Mouse (Mus musculus) CH12.LX (cell line): ENCODE measurements around the gene Traip. TPM values are rescaled to one million over a fixed set of nuclear protein-coding genes. Genes with fewer than 3 reads are reported as not detected.

Source experiments
- DNase-seq: peaks from one replicate; pipeline ENCODE4 v3.0.0-alpha.2; 2013; ENCODE audit errors: extremely low read depth
- H3K27ac ChIP-seq: 2 replicates; pipeline ENCODE4 v1.5.1; 2012; ENCODE audit warnings: low read depth, mild to moderate bottlenecking, control low read depth, moderate library complexity; ENCODE audit not compliant: insufficient read depth
- H3K27me3 ChIP-seq: replicated peaks from 2 replicates; pipeline ENCODE3; 2012; ENCODE audit warnings: inconsistent platforms
- H3K36me3 ChIP-seq, 2 experiments: replicated peaks in 1 of 2; 2 replicates each; pipeline versions ENCODE3 to v1.6.1; 2012; ENCODE audit warnings: inconsistent platforms in 1 of 2, low read length in 1 of 2, mild to moderate bottlenecking in 1 of 2, mixed read lengths in 1 of 2, moderate library complexity in 1 of 2; ENCODE audit not compliant: control insufficient read depth in 1 of 2, insufficient read depth in 1 of 2
- H3K4me1 ChIP-seq, 2 experiments: 2 replicates each; pipeline ENCODE4 v1.6.1; 2012; ENCODE audit warnings: inconsistent platforms in 1 of 2, moderate library complexity in 1 of 2; ENCODE audit not compliant: insufficient read depth in 2 of 2, control insufficient read depth in 1 of 2
- H3K4me2 ChIP-seq: 2 replicates; pipeline ENCODE4 v1.6.1; 2012; ENCODE audit warnings: low read depth, mild to moderate bottlenecking, control low read depth; ENCODE audit not compliant: poor library complexity, insufficient read depth, severe bottlenecking
- H3K4me3 ChIP-seq, 3 experiments: fragments of 150-350 bp in 1 of 3; sonication (generic) in 1 of 3; replicated peaks in 1 of 3; 2 replicates each; pipeline versions ENCODE3 to v1.5.1; 2011 to 2012; ENCODE audit warnings: low read depth in 2 of 3, low read length in 2 of 3, mild to moderate bottlenecking in 2 of 3, moderate library complexity in 2 of 3, control low read depth in 1 of 3, improper control_type of control experiment in 1 of 3, inconsistent platforms in 1 of 3, mixed read lengths in 1 of 3; ENCODE audit not compliant: poor library complexity in 1 of 3
- H3K79me2 ChIP-seq: replicated peaks from 2 replicates; pipeline ENCODE4 v1.6.1; 2012; ENCODE audit warnings: mild to moderate bottlenecking, moderate library complexity; ENCODE audit not compliant: control insufficient read depth, poor library complexity, insufficient read depth, severe bottlenecking; ENCODE audit errors: extremely low read depth
- H3K9ac ChIP-seq: 2 replicates; pipeline ENCODE4 v1.6.1; 2012; ENCODE audit warnings: low read depth, mild to moderate bottlenecking, control low read depth, moderate library complexity; ENCODE audit not compliant: insufficient read depth
- H3K9me3 ChIP-seq: replicated peaks from 2 replicates; pipeline ENCODE3; 2012; ENCODE audit warnings: low read length, inconsistent platforms, mixed read lengths
- BHLHE40 ChIP-seq: IDR thresholded peaks from 2 replicates; pipeline ENCODE4 v1.6.1; 2011; ENCODE audit warnings: mild to moderate bottlenecking, low read depth, low read length, improper control_type of control experiment
- CHD1 ChIP-seq: IDR thresholded peaks from 2 replicates; pipeline ENCODE4 v1.6.1; 2012; ENCODE audit warnings: low read depth, low read length, improper control_type of control experiment, inconsistent platforms
- CHD2 ChIP-seq: IDR thresholded peaks from 2 replicates; pipeline ENCODE4 v1.6.1; 2011; ENCODE audit warnings: low read length, improper control_type of control experiment
- CTCF ChIP-seq, 2 experiments: IDR thresholded peaks in 1 of 2; conservative IDR thresholded peaks in 1 of 2; 2 replicates each; pipeline ENCODE4 v1.5.1; 2011 to 2012; ENCODE audit warnings: low read depth in 2 of 2, low read length in 2 of 2, improper control_type of control experiment in 1 of 2, inconsistent platforms in 1 of 2, mild to moderate bottlenecking in 1 of 2, moderate library complexity in 1 of 2
- E2F4 ChIP-seq: IDR thresholded peaks from 2 replicates; pipeline ENCODE4 v1.6.1; 2011; ENCODE audit warnings: low read depth, low read length, improper control_type of control experiment; ENCODE audit not compliant: insufficient replicate concordance
- ELF1 ChIP-seq: IDR thresholded peaks from 2 replicates; pipeline ENCODE4 v1.6.1; 2014; ENCODE audit warnings: low read depth, mild to moderate bottlenecking, inconsistent platforms, low read length, improper control_type of control experiment
- EP300 ChIP-seq: IDR thresholded peaks from 2 replicates; pipeline ENCODE4 v1.6.1; 2011; ENCODE audit warnings: low read length, improper control_type of control experiment
- ETS1 ChIP-seq: conservative IDR thresholded peaks from 2 replicates; pipeline ENCODE4 v1.6.1; 2012; ENCODE audit warnings: low read depth, mild to moderate bottlenecking, inconsistent platforms, low read length, improper control_type of control experiment, moderate library complexity
- GABPA ChIP-seq: IDR thresholded peaks from 2 replicates; pipeline ENCODE4 v1.6.1; 2012; ENCODE audit warnings: low read depth, low read length, improper control_type of control experiment, inconsistent platforms; ENCODE audit not compliant: insufficient replicate concordance
- HCFC1 ChIP-seq: IDR thresholded peaks from 2 replicates; pipeline ENCODE4 v1.6.1; 2012; ENCODE audit warnings: low read depth, mild to moderate bottlenecking, inconsistent platforms, low read length, improper control_type of control experiment
- IRF4 ChIP-seq: IDR thresholded peaks from 2 replicates; pipeline ENCODE4 v1.6.1; 2014; ENCODE audit warnings: low read depth, mild to moderate bottlenecking, inconsistent platforms, low read length, improper control_type of control experiment
- JUN ChIP-seq: IDR thresholded peaks from 2 replicates; pipeline ENCODE4 v1.6.1; 2011; ENCODE audit warnings: low read depth, mild to moderate bottlenecking, low read length, improper control_type of control experiment, moderate library complexity; ENCODE audit not compliant: insufficient read depth
- JUND ChIP-seq: conservative IDR thresholded peaks from 2 replicates; pipeline ENCODE4 v1.6.1; 2011; ENCODE audit warnings: low read depth, low read length, improper control_type of control experiment
- KAT2A ChIP-seq: IDR thresholded peaks from 2 replicates; pipeline ENCODE4 v1.6.1; 2012; ENCODE audit warnings: low read length, improper control_type of control experiment, inconsistent platforms; ENCODE audit not compliant: insufficient replicate concordance
- MAFK ChIP-seq: IDR thresholded peaks from 2 replicates; pipeline ENCODE4 v1.6.1; 2011; ENCODE audit warnings: low read length, improper control_type of control experiment; ENCODE audit not compliant: insufficient replicate concordance
- MAX ChIP-seq: IDR thresholded peaks from 2 replicates; pipeline ENCODE4 v1.6.1; 2011; ENCODE audit warnings: low read length, improper control_type of control experiment
- MAZ ChIP-seq: IDR thresholded peaks from 2 replicates; pipeline ENCODE4 v1.6.1; 2012; ENCODE audit warnings: low read depth, mild to moderate bottlenecking, inconsistent platforms, low read length, improper control_type of control experiment, moderate library complexity
- MEF2A ChIP-seq: IDR thresholded peaks from 2 replicates; pipeline ENCODE4 v1.6.1; 2014; ENCODE audit warnings: low read depth, mild to moderate bottlenecking, inconsistent platforms, low read length, improper control_type of control experiment, borderline replicate concordance
- MXI1 ChIP-seq: IDR thresholded peaks from 2 replicates; pipeline ENCODE4 v1.6.1; 2011; ENCODE audit warnings: mild to moderate bottlenecking, low read depth, low read length, improper control_type of control experiment
- MYC ChIP-seq: IDR thresholded peaks from 2 replicates; pipeline ENCODE4 v1.6.1; 2011; ENCODE audit warnings: low read depth, mild to moderate bottlenecking, improper control_type of control experiment, low read length
- NELFE ChIP-seq: IDR thresholded peaks from 2 replicates; pipeline ENCODE4 v1.6.1; 2011; ENCODE audit warnings: low read depth, low read length, improper control_type of control experiment
- NRF1 ChIP-seq: IDR thresholded peaks from 2 replicates; pipeline ENCODE4 v1.6.1; 2014; ENCODE audit warnings: low read depth, mild to moderate bottlenecking, inconsistent platforms, low read length, improper control_type of control experiment, moderate library complexity
- PAX5 ChIP-seq: IDR thresholded peaks from 2 replicates; pipeline ENCODE4 v1.6.1; 2012; ENCODE audit warnings: low read length, inconsistent platforms, mixed read lengths
- POLR2A ChIP-seq: IDR thresholded peaks from 2 replicates; pipeline ENCODE4 v1.6.1; 2011; ENCODE audit warnings: low read depth, mild to moderate bottlenecking, improper control_type of control experiment, low read length
- POLR2AphosphoS2 ChIP-seq: IDR thresholded peaks from 2 replicates; pipeline ENCODE4 v1.6.1; 2011; ENCODE audit warnings: low read depth, low read length, improper control_type of control experiment
- RAD21 ChIP-seq: IDR thresholded peaks from 2 replicates; pipeline ENCODE4 v1.6.1; 2011; ENCODE audit warnings: low read depth, mild to moderate bottlenecking, low read length, improper control_type of control experiment, moderate library complexity
- RCOR1 ChIP-seq: conservative IDR thresholded peaks from 2 replicates; pipeline ENCODE4 v1.6.1; 2012; ENCODE audit warnings: low read depth, mild to moderate bottlenecking, inconsistent platforms, low read length, improper control_type of control experiment
- SIN3A ChIP-seq: IDR thresholded peaks from 2 replicates; pipeline ENCODE4 v1.6.1; 2012; ENCODE audit warnings: low read length, improper control_type of control experiment, inconsistent platforms
- SMC3 ChIP-seq: IDR thresholded peaks from 2 replicates; pipeline ENCODE4 v1.6.1; 2011; ENCODE audit warnings: low read depth, low read length, improper control_type of control experiment
- TBP ChIP-seq: conservative IDR thresholded peaks from 2 replicates; pipeline ENCODE4 v1.6.1; 2011; ENCODE audit warnings: low read depth, low read length, improper control_type of control experiment
- TCF12 ChIP-seq: IDR thresholded peaks from 2 replicates; pipeline ENCODE4 v1.6.1; 2014; ENCODE audit warnings: low read depth, mild to moderate bottlenecking, inconsistent platforms, low read length, improper control_type of control experiment
- UBTF ChIP-seq: IDR thresholded peaks from 2 replicates; pipeline ENCODE4 v1.6.1; 2012; ENCODE audit warnings: low read depth, mild to moderate bottlenecking, inconsistent platforms, low read length, improper control_type of control experiment, moderate library complexity
- USF1 ChIP-seq: IDR thresholded peaks from 2 replicates; pipeline ENCODE4 v1.6.1; 2014; ENCODE audit warnings: low read depth, mild to moderate bottlenecking, inconsistent platforms, low read length, improper control_type of control experiment
- USF2 ChIP-seq: conservative IDR thresholded peaks from 2 replicates; pipeline ENCODE4 v1.6.1; 2011; ENCODE audit warnings: low read depth, low read length, improper control_type of control experiment
- ZC3H11A ChIP-seq: IDR thresholded peaks from 2 replicates; pipeline ENCODE4 v1.6.1; 2012; ENCODE audit warnings: low read depth, mild to moderate bottlenecking, inconsistent platforms, low read length, improper control_type of control experiment
- ZKSCAN1 ChIP-seq: IDR thresholded peaks from 2 replicates; pipeline ENCODE4 v1.6.1; 2012; ENCODE audit warnings: low read depth, inconsistent platforms, low read length, improper control_type of control experiment, borderline replicate concordance
- ZMIZ1 ChIP-seq: IDR thresholded peaks from 2 replicates; pipeline ENCODE4 v1.6.1; 2012; ENCODE audit warnings: low read depth, mild to moderate bottlenecking, inconsistent platforms, low read length, improper control_type of control experiment
- ZNF384 ChIP-seq: IDR thresholded peaks from 2 replicates; pipeline ENCODE4 v1.6.1; 2012; ENCODE audit warnings: low read depth, low read length, improper control_type of control experiment, inconsistent platforms
- dilution Hi-C: fragments of 300-500 bp; cut with MboI; formaldehyde crosslinking; loops from 2 replicates; pipeline ENCODE4 v1.14.3; 2020; ENCODE audit warnings: low sequenced_read_pairs; ENCODE audit not compliant: extremely low pct_unique_long_range_greater_than_20kb, extremely low pct_ligation_motif_present
- in situ Hi-C: fragments of 300-500 bp; cut with MboI; formaldehyde crosslinking; loops from 3 replicates; pipeline ENCODE4 v1.14.3; 2019; ENCODE audit warnings: low sequenced_read_pairs, low pct_ligation_motif_present, low pct_unique_long_range_greater_than_20kb, mixed read lengths
- polyA plus RNA-seq: library from polyadenylated mRNA; unstranded; fragments of >175 nt; gene quantifications from 2 replicates; pipeline ENCODE4 v1.2.1, GENCODE M21; 2012; ENCODE audit warnings: low read depth; ENCODE audit not compliant: insufficient read length
- total RNA-seq, 2 experiments: library from RNA; depleted of rRNA; stranded (reverse); fragments of 300-350 nt in 1 of 2; fragments of >200 nt in 1 of 2; gene quantifications; 2 replicates each; pipeline ENCODE4 v1.2.3; 2012 to 2014

The Traip gene
- total and polyA plus RNA-seq, 3 experiments: 21.6 to 33.0 (median 25.6) TPM

DNA sequence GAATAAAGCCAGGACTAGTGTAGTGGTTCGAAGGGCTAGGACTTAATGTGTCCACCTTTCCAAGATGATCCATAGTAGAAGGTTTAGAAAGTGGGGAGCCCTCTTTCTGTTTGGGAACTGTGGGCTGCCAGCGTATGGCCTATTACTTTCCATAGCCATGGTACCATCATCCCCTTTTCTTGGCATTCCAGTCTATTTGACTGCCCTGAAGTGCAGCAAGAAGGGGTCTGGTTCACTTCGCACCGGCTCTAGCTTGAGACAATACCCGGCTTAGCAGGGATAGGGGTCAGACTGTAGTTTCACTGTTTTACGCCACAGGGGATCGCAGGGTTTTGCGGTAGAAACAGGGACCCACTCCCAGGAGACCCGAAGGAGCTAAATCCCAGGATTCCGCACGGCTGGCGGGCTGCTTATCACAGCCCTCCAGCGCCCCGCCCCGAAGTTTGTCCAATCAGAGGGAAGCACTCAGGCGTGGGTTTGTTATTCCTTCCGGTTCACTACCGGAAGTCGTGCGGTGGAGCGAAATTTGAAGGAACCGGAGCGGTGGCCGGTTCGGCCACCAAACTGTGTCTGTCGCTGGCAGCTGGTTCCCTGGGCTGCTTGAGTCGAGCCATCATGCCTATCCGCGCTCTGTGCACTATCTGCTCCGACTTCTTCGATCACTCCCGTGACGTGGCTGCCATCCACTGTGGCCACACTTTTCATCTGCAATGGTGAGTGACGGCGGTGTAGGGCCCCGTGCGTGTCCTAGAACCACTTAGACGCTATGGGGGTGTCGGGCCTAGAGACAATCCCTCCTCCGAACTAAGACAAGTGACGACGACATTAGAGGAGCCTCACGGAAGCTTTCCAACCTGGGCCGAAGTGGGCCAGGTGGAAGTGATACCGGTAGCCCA, 772 bp downstream of the Traip start:
- H3K27ac ChIP-seq: 0 out of 2 replicates have a peak overlapping the region, but pooled peaks have one; percentile 12
- H3K9me3 ChIP-seq: peaks cover 7% of the 10 kb centered on the region
- peak overlapping the region; percentile 89 for H3K4me2 ChIP-seq
- DNase-seq: peak; percentile 89
- peak overlapping the region; percentile 42 for H3K9ac ChIP-seq
- in situ Hi-C loops: no loop called here
- H3K27me3 ChIP-seq: peaks cover 34% of the 10 kb centered on the region
- peak overlapping the region; percentile 86 to 95 (median 89) for H3K4me3 ChIP-seq
- peaks cover 13 to 47% of the 10 kb centered on the region in 2 experiments for H3K4me1 ChIP-seq
- H3K36me3 ChIP-seq: peaks cover 3 to 23% of the 10 kb centered on the region in 2 experiments
- dilution Hi-C loops: no loop called here
- TF ChIP-seq ZNF384 (no peak), NRF1 (0 out of 2 replicates have a peak, but pooled peaks have one; percentile 13), MXI1 (peak; percentile 91), UBTF (no peak), ZC3H11A (no peak), POLR2A (peak; percentile 86), MYC (peak; percentile 57; the same call in 1 of the 2 replicates), BHLHE40 (peak; percentile 17; the same call in 1 of the 2 replicates), JUN (no peak), KAT2A (peak; percentile 81), TCF12 (peak; percentile 63), CTCF (conservative IDR thresholded peaks at IDR 0.05 in 1 of 2, IDR thresholded peaks at IDR 0.05 in 1 of 2; ENCODE audit: low read depth in 2 of 2, low read length in 2 of 2) (no peak), IRF4 (peak; percentile 83), POLR2AphosphoS2 (no peak; the same call in 1 of the 2 replicates), MEF2A (peak; percentile 28; the same call in 1 of the 2 replicates), USF1 (no peak), CHD2 (peak; percentile 85), TBP (peak; percentile 73), MAFK (no peak), ZMIZ1 (peak; percentile 71), NELFE (peak; percentile 82), GABPA (no peak), EP300 (no peak), E2F4 (peak; percentile 96), PAX5 (no peak), JUND (no peak), ETS1 (0 out of 2 replicates have a peak, but pooled peaks have one; percentile 8), ZKSCAN1 (no peak), RAD21 (no peak), USF2 (no peak), RCOR1 (no peak), SMC3 (no peak), MAZ (0 out of 2 replicates have a peak, but pooled peaks have one; percentile 39), MAX (peak; percentile 70; the same call in 1 of the 2 replicates), SIN3A (peak; percentile 99), CHD1 (no peak), HCFC1 (peak; percentile 86), ELF1 (peak; percentile 87)
- TF ChIP-seq, all 38 proteins: peak for 20
- H3K79me2 ChIP-seq: peaks cover 33% of the 10 kb centered on the region
